Mouse (Mus musculus): Measurements from ENCODE around the gene Bicc1. TPM values are rescaled to one million over a fixed set of nuclear protein-coding genes. Genes with fewer than 3 reads are reported as not detected.

Bicc1 gene
- polyA plus RNA-seq, 1 experiment = not detected

DNA sequence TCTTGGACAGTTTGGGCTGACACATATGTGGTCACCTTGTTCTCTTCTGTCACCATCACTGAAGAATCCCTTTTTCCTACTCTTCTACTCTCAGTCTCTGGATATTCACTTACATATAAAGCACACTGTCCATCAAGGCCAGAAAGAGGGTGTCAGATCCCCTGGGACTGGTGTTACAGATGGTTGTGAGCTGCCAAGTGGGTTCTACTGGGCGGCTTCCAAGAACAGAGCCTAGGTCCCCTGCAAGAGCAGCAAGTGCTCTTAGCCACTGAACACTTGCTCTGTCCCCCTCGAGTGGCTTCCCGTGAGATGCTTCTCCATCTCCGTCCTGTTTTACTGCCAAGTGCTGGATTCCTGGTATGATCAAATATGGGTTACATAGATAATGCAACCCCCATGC is 15.3 kb downstream of the Bicc1 start:
- TF ChIP-seq GATA1 (IDR thresholded peaks at IDR 0.05; ENCODE audit: low read length) = no peak

DNA sequence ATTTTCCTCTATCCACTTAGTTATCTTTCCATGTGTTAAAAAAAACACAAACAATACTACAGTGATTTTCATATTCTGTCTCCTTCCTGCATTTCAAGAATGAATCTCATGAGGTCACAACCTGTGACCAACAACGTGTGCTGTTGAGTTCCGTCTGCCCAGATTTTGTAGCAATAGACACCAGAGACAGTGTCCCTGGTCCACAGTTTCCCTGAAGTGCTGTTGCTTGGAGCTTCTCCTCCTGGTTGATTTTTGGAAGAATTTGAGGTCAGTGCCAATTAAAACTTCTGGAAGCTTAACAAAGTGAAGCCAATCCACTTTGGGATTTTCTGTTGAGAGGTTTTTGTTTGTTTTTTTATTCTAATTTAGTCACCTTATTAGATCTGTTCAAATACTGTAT is 16.9 kb downstream of the Bicc1 start:
- no peak for TF ChIP-seq GATA1 (IDR thresholded peaks at IDR 0.05; ENCODE audit: low read length)

DNA sequence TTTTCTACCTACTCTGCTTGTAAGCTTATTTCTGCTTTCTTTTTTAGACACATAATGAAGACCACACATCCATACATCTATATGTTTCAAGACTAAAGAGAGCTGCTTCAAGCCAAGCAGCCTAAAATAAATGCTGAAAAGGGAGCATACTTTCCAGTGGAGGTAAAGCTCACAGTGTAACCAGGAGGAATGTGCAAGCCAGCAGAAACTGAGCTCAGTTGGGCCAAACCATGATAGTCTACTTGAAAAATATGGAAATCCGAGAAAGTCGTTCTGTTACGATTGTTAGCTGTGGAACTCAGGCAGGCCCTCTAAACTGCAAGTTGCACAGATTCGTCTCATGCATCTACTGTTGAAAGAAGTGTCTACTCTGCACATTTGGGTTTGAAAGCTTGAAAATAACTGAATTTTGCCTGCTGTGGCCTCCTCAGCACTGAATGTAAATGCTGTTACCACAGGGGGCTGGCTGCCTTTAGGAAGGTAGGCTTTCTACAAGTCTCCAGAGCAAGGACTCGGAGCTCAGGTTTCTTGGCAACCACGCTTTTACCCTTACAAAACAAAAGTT is 19.1 kb downstream of the Bicc1 start:
- TF ChIP-seq GATA1 (IDR thresholded peaks at IDR 0.05; ENCODE audit: low read length) = no peak

DNA sequence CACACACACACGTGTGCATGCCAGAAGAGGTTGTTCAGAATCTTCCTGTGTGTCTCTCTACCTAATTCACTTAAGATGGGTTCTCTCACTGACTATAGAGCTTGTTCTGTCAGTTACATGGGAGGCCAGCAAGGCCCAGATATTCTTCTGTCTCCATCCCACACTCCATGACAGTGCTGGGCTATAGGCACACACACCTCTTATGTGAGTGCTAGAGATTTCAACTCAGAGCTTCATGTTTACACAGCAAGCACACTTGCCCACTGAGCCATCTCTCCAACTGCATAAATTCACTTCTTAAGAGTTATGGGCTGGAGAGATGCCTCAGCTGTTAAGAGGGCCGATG is 20.7 kb downstream of the Bicc1 start:
- no peak for TF ChIP-seq GATA1 (IDR thresholded peaks at IDR 0.05; ENCODE audit: low read length)

GRCm38 (mm10) chr10:71138132-71138851 is 21.2 kb downstream of the Bicc1 start:
- TF ChIP-seq GATA1 (IDR thresholded peaks at IDR 0.05; ENCODE audit: low read length) = no peak

DNA sequence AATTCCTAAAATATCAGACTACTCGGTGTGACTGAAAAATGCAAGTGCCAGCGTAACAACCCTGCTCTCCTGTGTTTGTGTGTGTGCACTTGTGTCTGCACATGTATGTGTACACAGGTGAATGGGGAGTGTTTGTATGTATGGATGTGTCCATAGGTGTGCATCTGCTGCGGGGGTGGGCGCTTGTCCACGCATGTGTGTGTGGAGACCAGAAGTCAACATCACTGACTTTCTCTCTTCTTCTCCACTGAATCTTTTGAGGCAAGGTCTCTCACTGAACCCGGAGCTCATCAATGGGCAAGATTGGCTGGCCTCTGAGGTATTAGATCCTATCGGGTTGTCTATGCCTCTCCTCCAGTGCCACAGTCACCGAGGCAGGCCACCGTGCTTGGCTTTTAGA is 21.9 kb downstream of the Bicc1 start:
- TF ChIP-seq GATA1 (IDR thresholded peaks at IDR 0.05; ENCODE audit: low read length) = no peak

- no peak for TF ChIP-seq GATA1 (IDR thresholded peaks at IDR 0.05; ENCODE audit: low read length)
Observed at GRCm38 (mm10) chr10:71131333-71131732, 28.2 kb downstream of the Bicc1 start.

GRCm38 (mm10) chr10:71130261-71130660 is 29.2 kb downstream of the Bicc1 start:
- TF ChIP-seq GATA1 (IDR thresholded peaks at IDR 0.05; ENCODE audit: low read length) = no peak

GRCm38 (mm10) chr10:71127951-71128331 is 31.6 kb downstream of the Bicc1 start:
- TF ChIP-seq GATA1 (IDR thresholded peaks at IDR 0.05; ENCODE audit: low read length) = no peak

- TF ChIP-seq GATA1 (IDR thresholded peaks at IDR 0.05; ENCODE audit: low read length) = no peak
Observed at GRCm38 (mm10) chr10:71127278-71127950, 32.1 kb downstream of the Bicc1 start.

DNA sequence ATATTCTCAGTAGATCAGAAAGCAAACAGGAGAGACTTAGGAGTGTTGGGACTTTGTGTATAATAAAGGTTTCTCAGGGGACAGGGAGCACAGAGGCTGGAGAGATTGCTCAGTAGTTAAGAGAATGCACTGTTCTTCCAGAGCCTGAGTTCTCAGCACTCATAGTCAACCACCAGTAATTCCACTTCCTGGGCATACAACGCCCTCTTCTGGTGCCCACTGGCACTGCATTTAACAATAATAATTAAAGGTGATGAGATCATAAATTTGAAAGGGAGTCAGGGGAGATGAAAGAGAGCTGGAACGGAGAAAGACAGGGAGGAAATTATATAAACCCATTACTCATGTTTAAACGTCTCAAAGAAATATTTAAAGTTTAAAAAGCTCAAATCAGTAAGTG is 35.5 kb downstream of the Bicc1 start:
- TF ChIP-seq GATA1 (IDR thresholded peaks at IDR 0.05; ENCODE audit: low read length) = no peak

GRCm38 (mm10) chr10:71123395-71123794 is 36.1 kb downstream of the Bicc1 start:
- TF ChIP-seq GATA1 (IDR thresholded peaks at IDR 0.05; ENCODE audit: low read length) = no peak

- no peak for TF ChIP-seq GATA1 (IDR thresholded peaks at IDR 0.05; ENCODE audit: low read length)
Observed at GRCm38 (mm10) chr10:71122480-71122879, 37.0 kb downstream of the Bicc1 start.

DNA sequence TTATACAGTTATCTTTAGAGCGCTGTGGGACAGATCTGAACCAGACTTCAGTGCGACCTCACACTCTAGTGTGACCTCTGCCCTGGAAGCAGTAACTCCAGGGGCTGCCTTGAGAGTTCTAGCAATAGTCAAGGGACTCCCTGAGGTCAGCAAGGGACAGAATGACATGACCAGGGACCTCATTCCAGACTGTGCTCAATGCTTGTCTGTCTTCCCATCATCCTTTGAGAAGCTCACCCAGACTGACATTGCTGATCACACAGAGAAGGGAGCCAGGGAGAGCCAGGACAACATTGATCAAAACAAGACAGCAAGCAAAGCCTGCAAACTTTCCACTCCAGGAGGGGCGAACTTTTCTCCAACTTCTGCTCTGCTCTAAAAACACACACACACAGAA is 38.7 kb downstream of the Bicc1 start:
- TF ChIP-seq GATA1 (IDR thresholded peaks at IDR 0.05; ENCODE audit: low read length) = no peak

GRCm38 (mm10) chr10:71120121-71120768 is 39.3 kb downstream of the Bicc1 start:
- no peak for TF ChIP-seq GATA1 (IDR thresholded peaks at IDR 0.05; ENCODE audit: low read length)

DNA sequence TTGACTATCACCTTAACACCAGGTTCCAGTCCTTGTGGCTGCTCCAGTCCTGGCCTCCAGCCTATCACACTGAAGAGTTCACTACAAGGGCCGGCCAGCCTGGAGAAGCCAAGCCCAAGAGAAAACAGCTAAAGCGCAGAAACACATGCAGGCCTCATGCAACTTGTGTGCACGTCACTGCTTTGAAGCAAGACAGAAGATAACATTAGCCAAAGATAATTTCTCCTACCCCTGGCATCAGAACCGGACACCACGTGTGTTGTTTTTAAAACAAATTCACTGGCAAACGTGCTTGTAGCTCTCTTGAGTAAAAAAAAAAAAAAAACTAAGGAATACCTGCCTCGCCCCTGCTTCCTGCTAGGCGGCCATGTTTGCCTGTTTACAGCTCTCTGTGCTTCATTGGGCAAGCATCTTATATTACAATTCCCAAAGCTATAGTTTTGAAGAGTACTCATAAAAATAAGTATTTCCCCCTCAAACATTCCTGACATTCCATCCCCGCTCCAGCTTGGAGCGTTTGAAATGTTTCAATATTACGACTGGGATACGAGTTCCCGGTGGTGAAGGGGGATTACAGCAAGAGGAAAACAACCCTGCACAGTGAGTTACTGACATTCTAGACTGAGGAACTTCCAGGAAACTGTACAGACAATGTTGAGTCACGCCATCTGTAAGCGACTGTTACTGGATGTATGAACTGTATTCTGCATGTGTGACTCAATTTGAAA is 40.2 kb downstream of the Bicc1 start:
- no peak for TF ChIP-seq GATA1 (IDR thresholded peaks at IDR 0.05; ENCODE audit: low read length)

Measured in G1E-ER4 (cell line).